Mouse (Mus musculus): ENCODE data around the gene Nedd9.
"Not testable (repeated sequence)": the region's sequence is repeated elsewhere in the genome, so short reads cannot be mapped to it uniquely, and the experiment has no call there.

Nedd9 gene

GRCm38 (mm10) chr13:41376111-41376510, 111.1 kb downstream of the Nedd9 start:
- no peak for DNase-seq (ENCODE audit: low read depth in 1 of 2, low spot score in 2 of 2)

DNA sequence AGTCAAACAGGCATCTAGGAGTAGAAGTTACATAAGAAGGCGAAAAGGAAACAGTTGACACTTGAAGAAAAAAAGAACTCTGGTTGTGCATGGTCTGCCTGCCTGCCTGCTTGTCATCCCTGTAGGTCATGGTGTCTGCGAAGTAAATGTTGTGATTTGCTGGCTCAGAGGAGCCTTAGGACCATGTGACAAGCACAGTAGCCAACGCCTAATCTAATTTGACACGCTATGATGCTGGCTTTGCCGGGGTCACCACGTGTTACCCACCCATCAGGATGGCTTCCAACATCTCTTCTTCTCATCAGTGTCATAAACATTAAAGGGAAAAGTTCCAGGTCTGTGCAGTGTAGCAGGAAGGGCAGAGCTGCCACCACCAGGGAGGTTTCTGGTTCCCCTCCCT, 111.5 kb downstream of the Nedd9 start:
- no peak for DNase-seq (ENCODE audit: low read depth in 1 of 2, low spot score in 2 of 2)

GRCm38 (mm10) chr13:41374886-41375285, 112.3 kb downstream of the Nedd9 start:
- DNase-seq (ENCODE audit: low read depth in 1 of 2, low spot score in 2 of 2) = no peak

GRCm38 (mm10) chr13:41372555-41373460, 114.4 kb downstream of the Nedd9 start:
- peak in 1 of 2 experiments; percentile 34 for DNase-seq (ENCODE audit: low read depth in 1 of 2, low spot score in 2 of 2)

DNA sequence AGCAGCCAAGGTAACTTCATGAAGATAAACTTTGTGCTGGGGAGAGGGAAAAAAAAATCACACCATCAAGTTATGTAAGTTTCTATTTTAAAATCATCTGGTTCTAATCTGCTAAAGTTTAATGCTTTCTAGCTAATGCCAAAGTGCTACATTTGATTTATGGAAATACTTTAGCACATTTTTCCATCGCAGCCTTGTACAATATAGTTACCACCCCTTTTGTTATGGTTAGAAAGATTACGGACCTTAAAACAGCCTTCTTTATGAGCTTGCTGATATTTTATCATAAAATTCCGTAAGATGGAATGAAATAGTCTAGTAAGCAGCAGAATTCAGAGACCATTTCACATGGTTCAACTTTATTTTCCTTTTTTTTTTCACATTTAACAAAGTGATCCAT, 115.6 kb downstream of the Nedd9 start:
- no peak for DNase-seq (ENCODE audit: low read depth in 1 of 2, low spot score in 2 of 2)

GRCm38 (mm10) chr13:41368612-41369011, 118.5 kb downstream of the Nedd9 start:
- DNase-seq (ENCODE audit: low read depth in 1 of 2, low spot score in 2 of 2) = no peak

DNA sequence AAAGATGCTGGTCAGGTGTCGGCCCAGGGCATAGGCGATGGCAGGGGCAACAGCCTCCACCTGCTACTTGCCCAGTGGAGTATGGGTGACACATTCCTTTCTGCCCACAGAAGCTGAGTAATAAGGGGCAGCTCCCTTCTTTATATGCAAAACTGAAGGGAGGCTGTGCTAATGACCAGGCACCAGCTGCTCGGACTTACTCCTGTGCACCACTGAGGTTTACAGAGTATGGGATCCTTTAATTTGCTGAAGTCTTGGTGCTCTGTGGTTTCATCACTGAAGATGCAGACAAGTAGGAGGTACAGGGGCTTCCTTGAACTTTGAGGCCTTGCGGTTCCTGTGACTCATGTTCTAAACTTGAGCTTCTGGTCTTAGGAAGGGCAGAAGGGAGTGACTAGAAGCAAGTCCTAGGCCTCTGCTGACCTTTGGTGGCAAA, 120.0 kb downstream of the Nedd9 start:
- no peak for DNase-seq (ENCODE audit: low read depth in 1 of 2, low spot score in 2 of 2)

- not testable (repeated sequence) for DNase-seq (ENCODE audit: low read depth in 1 of 2, low spot score in 2 of 2)
Measured at GRCm38 (mm10) chr13:41366609-41367008, 120.6 kb downstream of the Nedd9 start.

- DNase-seq (ENCODE audit: low read depth in 1 of 2, low spot score in 2 of 2) = no peak
Measured at GRCm38 (mm10) chr13:41364273-41364672, 122.9 kb downstream of the Nedd9 start.

GRCm38 (mm10) chr13:41362909-41363308, 124.3 kb downstream of the Nedd9 start:
- DNase-seq (ENCODE audit: low read depth in 1 of 2, low spot score in 2 of 2) = no peak

DNA sequence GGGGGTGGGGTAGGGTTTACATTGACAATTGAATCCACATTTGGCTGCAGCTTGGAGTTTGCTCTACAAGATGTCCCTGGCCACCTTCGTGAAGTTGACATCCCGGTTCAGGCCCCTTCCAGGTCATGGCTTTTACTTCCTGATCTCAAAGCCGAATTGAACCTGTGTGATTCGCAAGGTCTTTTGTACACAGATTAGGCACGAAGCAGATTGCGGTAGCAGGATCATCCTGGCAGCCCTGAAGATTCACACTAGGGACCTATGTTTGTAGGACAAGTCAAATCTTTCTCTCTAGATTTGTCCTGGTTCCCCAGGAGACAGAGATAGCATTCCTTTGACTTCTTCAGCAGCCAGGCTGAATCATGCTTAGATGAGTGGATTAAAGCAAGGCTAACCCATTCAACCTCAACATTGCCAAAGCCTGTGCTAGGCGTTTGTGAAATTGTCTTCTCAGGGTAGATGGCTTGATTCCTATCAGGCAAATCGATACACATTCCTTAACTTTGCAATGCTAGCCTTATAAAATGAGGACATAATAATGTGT, 126.8 kb downstream of the Nedd9 start:
- DNase-seq (ENCODE audit: low read depth in 1 of 2, low spot score in 2 of 2) = no peak

GRCm38 (mm10) chr13:41359330-41360215, 127.6 kb downstream of the Nedd9 start:
- DNase-seq (ENCODE audit: low read depth in 1 of 2, low spot score in 2 of 2) = no peak

DNA sequence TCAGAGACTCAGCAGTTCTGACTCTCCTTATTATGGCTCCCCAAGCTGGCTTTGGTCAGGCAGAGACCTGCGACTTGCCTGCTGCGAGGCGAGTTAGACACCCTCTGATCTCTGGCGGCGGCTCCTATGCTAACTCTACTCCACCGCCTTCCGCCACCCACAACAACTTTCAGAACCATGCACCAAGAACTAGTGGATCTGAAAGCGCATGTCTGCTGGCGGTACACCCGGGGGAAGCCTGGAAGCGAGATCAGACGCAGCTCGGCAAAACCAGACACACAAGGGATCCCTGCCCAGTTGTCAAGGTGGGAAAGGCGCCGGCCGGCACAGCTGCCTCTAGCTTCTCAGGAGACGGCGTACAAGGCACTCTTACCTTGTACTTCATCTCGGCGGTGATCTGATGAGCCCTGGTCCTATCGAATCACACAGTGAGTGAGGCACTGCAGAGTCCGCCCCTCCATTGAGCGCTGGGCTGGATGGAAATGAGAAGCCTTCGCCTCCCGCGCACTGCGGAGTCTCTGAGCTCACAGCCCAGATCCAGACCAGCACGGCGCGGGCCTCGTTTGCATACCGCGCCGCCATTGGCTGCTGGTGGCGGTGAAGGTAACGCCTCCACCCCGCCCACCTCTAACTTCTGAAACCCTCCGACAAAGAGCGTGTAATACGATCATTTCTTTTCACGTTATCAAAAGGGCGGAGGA, 128.5 kb downstream of the Nedd9 start:
- peak; percentile 60 to 74 for DNase-seq (ENCODE audit: low read depth in 1 of 2, low spot score in 2 of 2)

DNA sequence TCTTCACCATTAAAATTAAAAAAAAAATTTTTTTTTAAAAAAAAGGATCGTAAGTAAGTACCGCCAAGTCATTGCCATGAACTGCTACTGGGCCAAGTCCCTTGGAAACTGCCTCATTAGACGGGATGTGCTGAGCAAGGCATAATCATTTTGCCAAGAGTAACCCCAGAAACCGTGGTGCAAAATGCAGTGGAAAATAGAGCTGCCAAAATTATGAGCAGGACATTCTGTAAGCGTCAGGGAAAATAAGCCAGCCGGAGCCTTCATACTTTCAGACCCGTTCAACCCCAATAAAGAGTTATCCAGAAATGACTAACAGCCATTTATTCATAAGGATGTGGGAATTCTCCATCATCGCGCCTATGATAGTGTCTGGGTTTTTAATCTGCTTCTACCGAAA, 129.2 kb downstream of the Nedd9 start:
- DNase-seq (ENCODE audit: low read depth in 1 of 2, low spot score in 2 of 2) = no peak

DNA sequence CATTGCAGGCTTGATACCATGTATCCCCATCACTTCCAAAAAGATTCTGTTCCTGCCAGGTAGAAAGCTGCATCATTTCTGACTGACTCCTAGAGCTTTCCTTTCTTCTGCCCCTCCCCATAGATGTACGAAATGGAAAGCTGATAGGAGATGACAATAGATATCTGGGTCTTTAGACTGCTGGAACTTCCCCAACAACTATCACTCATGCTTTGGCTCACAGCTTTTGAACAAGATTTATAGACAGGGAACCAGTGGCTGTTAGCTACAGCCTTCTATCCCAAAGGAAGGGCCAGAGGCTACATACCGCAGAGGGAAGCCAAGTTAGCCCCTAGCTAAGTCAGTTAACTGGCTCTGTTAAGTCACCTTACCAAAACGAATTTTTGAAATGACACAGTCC, 129.6 kb downstream of the Nedd9 start:
- no peak for DNase-seq (ENCODE audit: low read depth in 1 of 2, low spot score in 2 of 2)

- DNase-seq (ENCODE audit: low read depth in 1 of 2, low spot score in 2 of 2) = no peak
Measured at GRCm38 (mm10) chr13:41357161-41357560, 130.0 kb downstream of the Nedd9 start.

GRCm38 (mm10) chr13:41355552-41355951, 131.6 kb downstream of the Nedd9 start:
- no peak for DNase-seq (ENCODE audit: low read depth in 1 of 2, low spot score in 2 of 2)

- no peak for DNase-seq (ENCODE audit: low read depth in 1 of 2, low spot score in 2 of 2)
Measured at GRCm38 (mm10) chr13:41354591-41354990, 132.6 kb downstream of the Nedd9 start.

GRCm38 (mm10) chr13:41353676-41354075, 133.5 kb downstream of the Nedd9 start:
- no peak for DNase-seq (ENCODE audit: low read depth in 1 of 2, low spot score in 2 of 2)

DNA sequence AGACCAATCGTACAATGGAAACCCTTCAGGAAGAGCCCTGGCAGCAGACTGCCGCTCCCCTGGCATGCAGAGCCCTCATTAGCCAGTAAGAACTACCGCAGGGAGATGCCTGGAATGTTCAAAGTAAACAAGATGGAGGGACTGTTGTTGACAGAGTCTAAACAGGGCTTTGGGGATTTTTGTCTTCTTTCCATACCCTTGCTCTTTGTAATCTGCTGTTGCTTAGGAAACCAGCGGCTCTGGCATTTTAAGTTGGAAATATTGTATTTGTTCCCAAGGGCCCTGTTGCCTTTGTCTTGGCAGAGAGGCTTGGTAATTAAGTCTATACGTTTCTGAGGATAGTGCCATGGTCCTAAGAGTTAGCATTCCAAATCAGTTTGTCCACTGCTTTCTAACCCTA, 134.8 kb downstream of the Nedd9 start:
- no peak for DNase-seq (ENCODE audit: low read depth in 1 of 2, low spot score in 2 of 2)

- DNase-seq (ENCODE audit: low read depth in 1 of 2, low spot score in 2 of 2) = no peak
Measured at GRCm38 (mm10) chr13:41350589-41350988, 136.6 kb downstream of the Nedd9 start.
